Mouse (Mus musculus) adrenal gland, adult 18-20 months (tissue): ENCODE data around the gene Sh2d6. TPM values are rescaled to one million over a fixed set of nuclear protein-coding genes. Genes with fewer than 3 reads are reported as not detected.

Source experiments
- DNase-seq, 2 experiments: peaks; one replicate each; pipeline ENCODE4 v3.0.0; 2021 to 2022; ENCODE audit warnings: low spot score in 2 of 2
- long read RNA-seq, 2 experiments: library from polyadenylated mRNA; stranded (forward); transcript quantifications; one replicate each; pipeline ENCODE4 v2.0.0; 2021
- total RNA-seq, 2 experiments: library from RNA; stranded (reverse); gene quantifications; 1 replicate in 1 of 2; 2 replicates in 1 of 2; pipeline ENCODE4 v1.2.3; 2021

The Sh2d6 gene
- under 1 TPM; 0.26 to 0.27 TPM for total RNA-seq
- long read RNA-seq, experiment 1: 0 reads
- long read RNA-seq, experiment 2: 0 reads

DNA sequence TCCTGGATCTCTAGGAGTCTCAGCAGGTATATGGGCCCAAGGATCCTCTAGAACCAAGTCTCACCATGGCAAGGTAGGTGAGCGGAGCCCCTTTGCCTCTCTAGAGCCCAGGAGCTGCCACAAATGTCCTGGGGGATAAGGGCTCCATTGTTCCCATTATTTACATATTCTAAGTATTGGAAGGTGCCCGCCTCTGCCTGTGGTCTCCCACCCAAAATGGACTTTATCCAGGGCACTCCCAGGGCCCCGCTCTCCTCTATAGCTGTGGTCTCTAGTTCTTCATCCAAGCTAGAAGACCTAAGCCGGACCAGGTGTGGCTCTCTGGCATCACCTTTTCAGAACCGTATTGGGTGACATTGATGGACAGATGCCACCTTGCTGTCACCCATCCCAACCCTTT, at the start of gene Sh2d6:
TSS of gene Sh2d6 (minus strand) at position 101 of the 400 bp plus-strand sequence.
- no peak for DNase-seq

DNA sequence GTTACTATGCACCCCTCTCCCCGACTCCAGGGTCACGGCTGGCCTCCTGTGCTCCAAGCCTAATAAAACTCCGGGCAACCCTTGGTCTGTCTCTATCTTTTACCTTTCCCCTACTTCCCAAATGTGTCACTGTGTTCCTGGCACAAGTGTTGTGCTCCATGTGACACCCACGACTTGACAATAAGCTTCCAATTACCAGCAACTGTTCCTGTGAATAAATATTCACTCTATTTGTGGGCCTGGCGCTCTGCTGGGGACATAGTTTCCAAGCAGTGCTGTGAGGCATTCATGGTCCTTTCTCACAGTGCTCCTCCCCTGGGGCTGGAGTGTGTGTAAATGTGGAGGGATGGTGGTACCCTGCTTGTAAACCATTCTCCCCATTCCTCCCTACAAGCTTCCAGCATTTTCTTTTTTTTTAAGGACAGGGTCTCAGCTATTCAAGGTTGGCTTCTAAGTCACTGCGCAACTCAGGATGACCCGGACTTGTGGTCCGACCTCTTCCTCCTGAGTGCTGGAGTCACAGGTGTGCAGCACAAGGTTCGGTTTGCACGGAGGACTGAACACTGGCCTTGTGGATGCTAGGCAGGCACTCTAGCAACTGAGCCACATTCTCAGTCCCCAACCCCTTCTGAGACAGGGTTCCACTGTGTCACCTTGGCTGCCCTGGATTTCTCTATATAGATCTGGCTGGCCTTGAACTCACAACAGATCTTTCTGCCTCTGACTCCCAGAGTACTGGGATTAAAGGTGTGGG, 49.3 kb upstream of the Sh2d6 start:
- DNase-seq: no peak

DNA sequence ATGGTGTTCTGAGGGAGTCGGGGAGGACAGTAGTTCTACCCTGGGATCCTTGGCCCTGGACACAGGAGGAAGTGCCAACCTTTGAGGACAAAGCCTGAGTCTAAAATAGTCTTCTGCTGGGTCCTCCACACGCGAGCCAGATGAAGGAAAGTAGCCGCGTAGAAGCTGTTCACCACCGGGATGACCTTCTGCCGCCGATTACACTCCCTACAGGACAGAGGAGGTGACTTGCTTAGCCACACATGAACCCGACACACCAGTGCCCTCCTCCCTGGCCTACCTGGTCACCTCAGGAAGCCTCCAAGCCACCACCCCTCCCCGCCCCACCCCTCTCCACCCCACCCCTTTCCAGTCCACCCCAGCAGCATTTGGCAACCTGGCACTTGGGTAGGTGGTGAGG, 47.2 kb upstream of the Sh2d6 start:
- no peak for DNase-seq

- DNase-seq: no peak
These were observed 46.0 kb upstream of the Sh2d6 start for GRCm38 (mm10) chr6:72567508-72567907.

GRCm38 (mm10) chr6:72566044-72566443, 44.5 kb upstream of the Sh2d6 start:
- DNase-seq: peak; percentile 84 to 87

- DNase-seq: no peak
These were observed 44.0 kb upstream of the Sh2d6 start for GRCm38 (mm10) chr6:72565506-72565905.

- no peak for DNase-seq
These were observed 41.4 kb upstream of the Sh2d6 start for GRCm38 (mm10) chr6:72562894-72563293.

- DNase-seq: no peak
These were observed 41.0 kb upstream of the Sh2d6 start for GRCm38 (mm10) chr6:72562486-72562885.

DNA sequence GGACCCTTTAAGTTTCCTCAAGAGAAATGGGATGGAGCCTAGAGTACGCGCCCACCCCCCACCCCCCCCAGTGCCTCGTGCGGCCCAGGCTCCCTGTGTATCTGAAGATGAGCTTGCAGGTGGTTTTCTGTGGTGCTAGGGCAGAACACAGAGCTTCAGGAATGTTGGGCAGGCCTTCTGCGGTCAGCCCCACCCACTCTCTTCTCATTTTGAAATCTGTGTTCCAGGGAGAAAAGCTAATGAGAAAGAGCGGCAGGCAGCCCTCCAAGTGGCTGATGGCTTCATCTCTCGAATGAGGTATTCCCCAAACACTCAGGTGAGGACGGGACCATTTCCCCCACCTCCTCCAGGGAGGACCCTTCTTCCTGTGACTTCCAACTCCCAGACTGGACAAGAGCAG, 39.3 kb upstream of the Sh2d6 start:
- no peak for DNase-seq

DNA sequence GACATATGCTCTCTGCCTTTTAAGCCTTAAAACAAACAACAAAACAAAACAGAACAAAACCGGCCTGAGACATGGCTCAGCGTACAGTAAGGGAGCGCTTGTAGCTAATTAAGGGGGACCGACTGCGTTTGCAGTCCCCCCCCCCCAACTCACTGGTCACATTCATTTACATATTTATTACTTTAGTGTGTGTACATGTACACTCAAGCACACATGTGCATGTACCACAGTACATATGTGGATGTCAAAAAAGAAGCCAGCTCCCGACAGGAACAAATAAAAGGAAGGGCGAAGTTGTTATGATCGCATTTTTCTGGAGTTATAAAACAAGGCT, 31.5 kb upstream of the Sh2d6 start:
- no peak for DNase-seq

- DNase-seq: peak; percentile 53 to 62
These were observed 30.9 kb upstream of the Sh2d6 start for GRCm38 (mm10) chr6:72552171-72553078.

GRCm38 (mm10) chr6:72550503-72551100, 29.1 kb upstream of the Sh2d6 start:
- no peak for DNase-seq

DNA sequence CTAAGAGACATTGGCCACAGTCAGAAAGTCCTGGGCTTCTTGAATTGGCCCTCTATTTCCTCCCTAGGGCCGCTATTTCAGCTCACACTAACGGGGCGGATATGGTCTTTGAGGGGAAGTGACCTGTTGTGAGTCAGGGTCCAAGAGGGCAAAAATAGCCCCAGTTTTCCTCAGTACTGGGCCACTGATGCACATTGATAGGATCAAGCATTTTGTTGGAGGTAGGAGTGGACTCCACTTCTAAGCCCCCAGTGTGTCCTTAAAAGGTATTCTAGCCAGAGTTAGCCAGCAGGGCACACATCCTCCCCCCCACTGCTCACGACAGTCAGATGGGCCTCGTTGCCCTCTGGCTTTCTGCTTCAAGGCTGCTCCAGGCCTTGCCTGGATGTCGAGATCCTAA, 28.5 kb upstream of the Sh2d6 start:
- no peak for DNase-seq

DNA sequence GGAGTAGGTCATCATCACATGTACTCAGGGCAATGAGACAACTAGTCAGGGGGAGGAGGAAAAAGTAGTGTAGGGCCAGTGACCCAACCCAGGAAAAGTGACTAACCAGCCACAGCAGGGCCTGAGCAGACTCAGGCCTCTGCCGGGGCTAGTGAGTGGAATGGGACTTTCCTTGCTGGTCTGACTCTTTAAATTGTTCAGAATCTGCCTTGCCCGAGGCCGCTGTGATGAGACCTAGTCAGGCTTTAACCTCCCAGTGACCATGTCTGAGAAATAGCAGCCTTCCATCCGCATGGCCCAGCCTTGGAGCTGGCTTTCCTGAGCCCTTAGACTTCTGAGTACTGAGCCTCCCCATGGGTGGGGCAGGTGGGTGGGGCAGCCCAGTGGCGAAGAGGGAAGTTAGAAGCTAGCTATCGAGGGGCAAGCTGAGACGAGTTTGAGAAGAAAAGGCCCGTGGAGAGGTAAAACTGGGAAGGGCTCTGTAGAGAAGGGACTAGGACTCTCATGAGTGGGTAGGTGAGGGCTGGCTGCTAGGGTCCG, 27.6 kb upstream of the Sh2d6 start:
- DNase-seq: no peak

DNA sequence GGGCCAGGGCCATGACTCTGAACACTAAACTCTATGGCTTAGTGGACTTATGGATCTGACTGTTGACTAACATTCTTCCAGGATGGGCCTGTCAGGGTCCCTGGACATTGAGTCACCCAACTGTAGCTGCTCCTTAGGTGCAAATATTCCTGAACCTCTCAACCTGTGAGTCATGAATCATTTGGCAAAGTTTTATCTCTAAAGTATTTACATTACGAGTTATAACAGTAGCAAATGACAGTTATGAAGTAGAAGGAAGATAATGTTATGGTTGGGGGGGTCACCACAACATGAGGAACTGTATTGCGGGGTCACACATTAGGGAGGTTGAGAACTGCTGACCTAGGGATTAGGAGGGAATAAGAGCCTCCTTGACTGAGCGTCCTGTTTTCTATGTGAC, 26.4 kb upstream of the Sh2d6 start:
- DNase-seq: no peak

DNA sequence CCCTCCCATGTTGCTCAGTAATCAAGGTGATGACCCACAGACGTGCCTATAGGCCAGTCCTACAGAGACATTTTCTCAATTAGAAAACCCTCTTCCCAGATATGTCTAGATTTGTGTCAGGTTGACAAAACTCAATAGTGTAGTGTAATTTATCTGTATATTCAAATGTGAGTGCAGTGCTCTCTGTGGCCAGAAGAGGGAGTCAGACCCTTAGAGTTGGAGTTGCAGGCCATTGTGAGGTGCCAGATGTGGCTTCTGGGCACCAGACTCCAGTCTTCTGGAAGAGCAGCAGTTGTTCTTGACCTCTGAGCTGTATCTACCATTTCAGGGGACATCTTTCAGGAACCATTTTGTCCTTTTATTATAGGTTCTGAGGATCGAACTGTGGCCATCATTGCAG, 25.6 kb upstream of the Sh2d6 start:
- DNase-seq: no peak

- no peak for DNase-seq
These were observed 23.9 kb upstream of the Sh2d6 start for GRCm38 (mm10) chr6:72545377-72545776.

DNA sequence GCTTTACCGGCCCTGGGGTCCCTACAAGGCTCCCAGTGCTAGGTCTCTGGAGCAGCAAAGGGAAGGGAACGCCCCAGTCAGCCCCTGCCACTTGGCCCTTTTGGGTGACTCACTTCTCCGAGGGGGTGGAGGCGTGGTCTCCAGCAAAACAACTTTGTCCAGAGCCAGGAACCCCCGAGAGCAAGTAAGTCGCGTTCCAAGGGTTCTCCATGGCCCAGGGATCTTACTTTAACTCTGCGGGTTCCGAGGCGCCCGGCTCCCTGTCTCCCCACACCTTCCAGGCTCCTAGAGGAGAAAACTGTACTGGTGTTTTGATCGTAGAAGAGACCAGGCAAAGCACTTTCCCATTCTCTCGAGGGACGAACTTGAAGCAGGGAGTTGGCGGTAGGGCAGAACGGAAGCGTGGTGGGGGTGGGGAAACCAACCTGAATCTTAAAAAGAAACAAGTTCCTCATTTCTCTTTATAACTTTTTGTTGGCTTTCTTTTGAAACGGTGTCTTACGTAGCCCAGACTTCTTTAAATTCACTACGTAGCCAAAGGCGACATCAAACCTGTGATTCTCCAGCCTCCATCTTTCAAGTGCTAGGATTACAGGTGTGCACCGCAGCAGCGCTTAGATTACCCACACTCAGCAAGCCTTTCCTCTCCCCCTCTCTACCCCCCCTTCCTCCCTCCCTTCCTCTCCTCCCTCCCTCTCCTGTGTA, 22.9 kb upstream of the Sh2d6 start, which contains the start of gene Capg:
TSS of gene Capg (plus strand) at position 109 of the 705 bp plus-strand sequence.
- peak; percentile 58 to 67 for DNase-seq

GRCm38 (mm10) chr6:72543265-72543850, 21.9 kb upstream of the Sh2d6 start:
- DNase-seq: no peak

DNA sequence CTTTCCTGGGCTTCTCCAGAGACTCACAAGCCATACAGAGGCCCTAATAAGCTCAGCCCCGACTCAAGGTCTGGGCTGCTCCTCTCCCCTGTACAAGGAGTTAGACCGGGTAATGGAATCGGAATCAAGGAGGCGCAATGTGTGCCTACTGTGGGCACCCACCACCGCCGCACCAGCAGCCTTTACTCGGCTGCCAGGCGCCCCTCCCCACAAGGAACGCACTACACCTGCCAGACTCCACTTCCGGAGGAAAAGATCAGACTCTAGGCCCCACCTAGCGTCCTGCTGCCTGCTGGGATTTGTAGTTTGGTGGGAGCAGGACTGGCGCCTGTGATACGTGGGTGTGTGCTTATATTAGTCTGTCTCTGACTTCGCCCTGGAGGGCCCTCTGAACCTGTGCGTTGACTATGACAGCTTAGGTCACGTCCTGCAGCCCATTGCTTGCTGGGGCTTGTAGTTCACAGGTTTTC, 17.1 kb upstream of the Sh2d6 start:
- DNase-seq: peak; percentile 68 to 79
